Mouse (Mus musculus): Measurements from ENCODE around the gene Kiss1. TPM values are rescaled to one million over a fixed set of nuclear protein-coding genes. Genes with fewer than 3 reads are reported as not detected.

Kiss1 gene
- not detected in 2 replicates for polyA plus RNA-seq (2015; fragmentation: Nextera tagmentation; extraction: Ambion mirVana)

DNA sequence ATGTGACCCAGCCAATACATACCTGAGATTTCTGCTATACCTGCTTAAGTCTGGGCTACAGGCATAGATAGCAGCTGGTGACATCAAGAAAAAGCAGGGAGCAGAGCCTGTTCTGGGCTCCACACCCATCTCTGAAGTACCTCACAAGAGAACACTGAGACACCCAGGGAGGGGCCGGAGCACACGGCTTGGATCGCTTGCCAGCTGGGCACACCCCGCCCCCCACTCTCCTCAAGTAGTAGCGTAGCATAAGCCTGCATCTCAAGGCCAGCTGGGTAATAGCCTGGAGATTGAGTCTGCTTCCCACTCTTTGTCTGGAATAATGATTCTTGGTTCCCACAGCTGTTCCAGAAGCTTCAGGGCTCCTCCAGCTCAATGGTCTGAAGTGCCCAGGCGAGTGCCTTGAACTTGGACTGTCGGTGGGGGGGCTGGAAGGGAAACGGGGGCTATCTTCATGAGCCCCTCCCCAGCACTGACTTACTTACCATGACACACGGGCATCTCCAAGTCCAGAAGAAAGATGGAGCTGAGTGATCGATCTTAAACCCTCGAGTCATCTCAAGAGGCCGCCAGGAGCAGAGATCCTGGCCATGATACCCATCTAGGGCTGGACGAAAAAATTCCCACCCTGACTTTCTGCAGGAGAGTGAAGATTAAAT is at the start of gene Kiss1:
Gene Kiss1, plus strand, starts transcription at position 609 of the 659 bp plus-strand sequence.
- no peaks in the 10 kb centered on the region for H3K9me3 ChIP-seq
- peaks cover 4% of the 10 kb centered on the region; the same call in 1 of the 2 replicates for H3K27me3 ChIP-seq
- H3K27ac ChIP-seq: no peak within 1 kb of the TSS
- H3K4me3 ChIP-seq (replicated peaks): no peak within 1 kb of the TSS
- peaks cover 6% of the 10 kb centered on the region; the same call in 1 of the 2 replicates for H3K4me1 ChIP-seq (replicated peaks)
- H3K4me2 ChIP-seq (replicated peaks): no peak within 1 kb of the TSS
- ATAC-seq: peak; percentile 53
- WGBS: 77% methylated on average over 13 of the region's 13 CpGs
- no peak within 1 kb of the TSS for H3K9ac ChIP-seq (replicated peaks)
- H3K36me3 ChIP-seq: no peaks in the 10 kb centered on the region

GRCm38 (mm10) chr1:133274163-133274562 is 47.5 kb upstream of the Kiss1 start:
- Histone ChIP-seq H3K4me1 (replicated peaks) (peaks cover 32% of the 10 kb centered on the region), H3K36me3 (peaks cover 88% of the 10 kb centered on the region), H3K4me3 (replicated peaks) (no peak overlapping the region), H3K4me2 (replicated peaks) (no peak overlapping the region), H3K9me3 (no peaks in the 10 kb centered on the region), H3K27ac (no peak overlapping the region), H3K9ac (replicated peaks) (no peak overlapping the region), H3K27me3 (no peaks in the 10 kb centered on the region)
- 89% methylated on average over 19 of the region's 19 CpGs for WGBS
- ATAC-seq: no peak

- Histone ChIP-seq H3K9me3 (no peaks in the 10 kb centered on the region), H3K9ac (replicated peaks) (no peak overlapping the region), H3K27me3 (no peaks in the 10 kb centered on the region), H3K27ac (no peak overlapping the region), H3K4me3 (replicated peaks) (no peak overlapping the region), H3K36me3 (peaks cover 86% of the 10 kb centered on the region), H3K4me1 (replicated peaks) (peaks cover 32% of the 10 kb centered on the region), H3K4me2 (replicated peaks) (no peak overlapping the region)
- ATAC-seq: no peak
- 75% methylated on average over 5 of the region's 5 CpGs for WGBS
These were observed 44.7 kb upstream of the Kiss1 start for GRCm38 (mm10) chr1:133276983-133277382.

DNA sequence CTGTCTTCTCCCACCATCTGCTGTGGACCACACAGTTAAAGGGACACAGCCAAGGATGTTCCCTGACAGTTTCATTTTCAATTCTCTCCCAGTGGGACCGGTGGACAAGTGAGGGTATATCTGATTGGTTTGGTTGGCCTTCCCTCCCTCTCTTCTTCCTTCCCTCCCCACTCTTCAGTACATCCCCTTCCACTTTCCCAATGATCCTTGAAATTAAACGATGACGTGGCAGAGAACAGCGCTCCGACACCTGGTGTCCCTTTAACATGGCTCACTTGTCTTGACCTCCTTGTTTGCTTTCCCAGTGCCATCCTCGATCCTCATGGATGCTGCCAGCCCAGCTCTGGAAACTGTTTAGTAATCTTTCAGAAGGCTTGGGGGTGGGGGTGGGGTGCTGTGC is 43.1 kb upstream of the Kiss1 start:
- peak overlapping the region; percentile 70; the same call in 1 of the 2 replicates for H3K27ac ChIP-seq

DNA sequence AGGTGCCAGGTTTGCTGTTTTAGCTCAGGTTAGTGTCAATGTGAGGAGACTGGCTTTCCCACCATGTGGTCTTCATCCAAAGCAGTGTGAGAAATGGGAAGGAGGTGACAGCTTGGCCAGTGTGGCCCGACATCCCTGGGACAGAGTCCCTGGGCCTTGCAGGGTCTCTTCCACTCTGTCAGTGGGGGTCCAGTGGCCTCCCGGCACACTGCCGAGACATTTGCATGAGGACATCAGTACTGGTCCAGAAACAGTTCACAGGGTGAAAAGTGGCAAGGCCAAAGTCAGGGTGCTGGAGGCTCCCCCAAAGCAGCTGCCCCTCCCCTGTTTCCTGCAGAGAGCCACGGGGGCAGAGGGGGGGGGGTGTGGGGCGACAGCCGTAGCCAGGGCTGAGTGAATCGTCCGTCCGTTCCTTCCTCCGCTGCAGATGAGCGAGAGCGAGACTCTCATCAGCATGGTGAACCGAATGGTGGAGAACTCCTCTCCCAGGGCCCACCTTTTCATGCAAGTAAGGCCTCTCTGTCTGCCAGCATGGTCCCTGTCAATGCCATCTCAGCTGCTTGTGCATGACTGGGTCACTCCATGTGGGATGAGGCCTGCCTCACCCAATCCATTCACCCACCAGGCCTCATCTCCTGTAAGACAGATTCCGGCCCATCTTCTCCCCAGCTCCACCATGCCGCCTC is 42.6 kb upstream of the Kiss1 start:
- Histone ChIP-seq H3K9me3 (no peaks in the 10 kb centered on the region), H3K27me3 (no peaks in the 10 kb centered on the region), H3K4me1 (replicated peaks) (peaks cover 32% of the 10 kb centered on the region), H3K27ac (peak overlapping the region; percentile 70), H3K36me3 (peaks cover 81% of the 10 kb centered on the region), H3K4me3 (replicated peaks) (no peak overlapping the region), H3K4me2 (replicated peaks) (no peak overlapping the region), H3K9ac (replicated peaks) (peak overlapping the region; percentile 28; the same call in 1 of the 2 replicates)
- ATAC-seq: peak; percentile 19; the same call in 1 of the 2 replicates
- WGBS: 74% methylated on average over 15 of the region's 15 CpGs

More for the DNA sequence above, 43.1 kb upstream of the Kiss1 start:
- peaks cover 32% of the 10 kb centered on the region for H3K4me1 ChIP-seq (replicated peaks)
- H3K9me3 ChIP-seq: no peaks in the 10 kb centered on the region
- no peak for ATAC-seq
- 68% methylated on average over 6 of the region's 6 CpGs for WGBS
- no peak overlapping the region for H3K4me3 ChIP-seq (replicated peaks)
- peak overlapping the region; percentile 28; the same call in 1 of the 2 replicates for H3K9ac ChIP-seq (replicated peaks)
- H3K4me2 ChIP-seq (replicated peaks): no peak overlapping the region
- H3K27me3 ChIP-seq: no peaks in the 10 kb centered on the region
- H3K36me3 ChIP-seq: peaks cover 82% of the 10 kb centered on the region

GRCm38 (mm10) chr1:133279632-133280093 is 42.0 kb upstream of the Kiss1 start:
- ATAC-seq: peak; percentile 25; the same call in 1 of the 2 replicates
- Histone ChIP-seq H3K27me3 (no peaks in the 10 kb centered on the region), H3K4me2 (replicated peaks) (no peak overlapping the region), H3K9me3 (no peaks in the 10 kb centered on the region), H3K4me1 (replicated peaks) (peaks cover 32% of the 10 kb centered on the region), H3K36me3 (peaks cover 81% of the 10 kb centered on the region), H3K4me3 (replicated peaks) (no peak overlapping the region), H3K9ac (replicated peaks) (no peak overlapping the region), H3K27ac (peak overlapping the region; percentile 70)
- 82% methylated on average over 11 of the region's 11 CpGs for WGBS

- peaks cover 32% of the 10 kb centered on the region for H3K4me1 ChIP-seq (replicated peaks)
- 94% methylated on average over 2 of the region's 2 CpGs for WGBS
- H3K27me3 ChIP-seq: no peaks in the 10 kb centered on the region
- H3K36me3 ChIP-seq: peaks cover 81% of the 10 kb centered on the region
- H3K9me3 ChIP-seq: no peaks in the 10 kb centered on the region
- H3K9ac ChIP-seq (replicated peaks): no peak overlapping the region
- H3K4me3 ChIP-seq (replicated peaks): no peak overlapping the region
- no peak for ATAC-seq
- no peak overlapping the region for H3K4me2 ChIP-seq (replicated peaks)
- no peak overlapping the region for H3K27ac ChIP-seq
These were observed 41.1 kb upstream of the Kiss1 start for GRCm38 (mm10) chr1:133280537-133280936.

- Histone ChIP-seq H3K4me2 (replicated peaks) (no peak overlapping the region), H3K27me3 (no peaks in the 10 kb centered on the region), H3K9ac (replicated peaks) (no peak overlapping the region), H3K27ac (no peak overlapping the region), H3K4me1 (replicated peaks) (no peaks in the 10 kb centered on the region), H3K4me3 (replicated peaks) (no peak overlapping the region), H3K36me3 (peaks cover 91% of the 10 kb centered on the region), H3K9me3 (no peaks in the 10 kb centered on the region)
- no peak for ATAC-seq
- 87% methylated on average over 7 of the region's 7 CpGs for WGBS
These were observed 35.8 kb upstream of the Kiss1 start for GRCm38 (mm10) chr1:133285907-133286306.

DNA sequence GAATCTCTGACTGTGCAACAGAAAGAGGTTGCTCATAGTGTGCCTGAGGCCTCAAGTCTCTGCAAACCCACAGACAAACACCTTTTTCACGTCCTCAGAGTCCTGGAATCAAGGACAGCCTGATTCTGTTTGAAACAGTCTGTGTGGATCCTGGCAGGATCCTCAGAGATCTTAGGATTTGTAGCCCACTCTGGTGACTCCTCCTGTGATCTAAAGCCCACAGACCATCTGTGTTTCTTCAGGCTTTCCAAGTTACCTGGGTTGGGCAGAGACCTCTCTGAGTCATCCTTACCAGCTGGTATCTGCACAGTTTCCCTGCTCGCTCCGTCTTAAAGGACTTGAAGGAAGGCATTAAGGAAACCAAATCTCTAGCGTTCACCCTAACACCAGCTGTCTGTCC is 34.6 kb upstream of the Kiss1 start:
- no peak overlapping the region for H3K4me3 ChIP-seq (replicated peaks)
- ATAC-seq: no peak
- peaks cover 86% of the 10 kb centered on the region for H3K36me3 ChIP-seq
- no peaks in the 10 kb centered on the region for H3K4me1 ChIP-seq (replicated peaks)
- no peak overlapping the region for H3K4me2 ChIP-seq (replicated peaks)
- H3K9ac ChIP-seq (replicated peaks): no peak overlapping the region
- H3K27ac ChIP-seq: no peak overlapping the region
- H3K9me3 ChIP-seq: no peaks in the 10 kb centered on the region
- WGBS: 93% methylated on average over 4 of the region's 4 CpGs
- no peaks in the 10 kb centered on the region for H3K27me3 ChIP-seq

DNA sequence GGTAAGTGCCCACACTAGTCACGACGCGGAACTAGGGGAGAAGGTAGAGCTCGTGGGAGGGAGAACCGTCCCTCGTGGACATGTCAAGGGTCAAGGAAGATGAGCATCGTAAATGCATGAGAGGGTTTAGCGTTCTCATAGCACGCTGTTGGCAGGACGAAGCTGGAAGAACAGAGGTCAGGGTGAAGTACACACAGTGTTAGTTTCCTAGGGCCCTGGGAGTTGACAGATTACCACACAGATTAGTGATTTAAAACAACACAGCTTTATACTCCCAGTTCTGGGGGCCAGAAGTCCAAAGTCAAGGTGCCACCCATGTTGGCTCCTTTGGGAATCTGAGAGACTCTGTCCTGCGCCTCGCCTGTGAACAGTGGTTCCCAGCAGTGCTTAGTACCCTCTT is 33.8 kb upstream of the Kiss1 start:
- Histone ChIP-seq H3K4me3 (replicated peaks) (no peak overlapping the region), H3K4me2 (replicated peaks) (no peak overlapping the region), H3K27me3 (no peaks in the 10 kb centered on the region), H3K27ac (no peak overlapping the region), H3K4me1 (replicated peaks) (no peaks in the 10 kb centered on the region), H3K36me3 (peaks cover 86% of the 10 kb centered on the region), H3K9ac (replicated peaks) (no peak overlapping the region), H3K9me3 (no peaks in the 10 kb centered on the region)
- ATAC-seq: no peak
- 96% methylated on average over 12 of the region's 12 CpGs for WGBS

DNA sequence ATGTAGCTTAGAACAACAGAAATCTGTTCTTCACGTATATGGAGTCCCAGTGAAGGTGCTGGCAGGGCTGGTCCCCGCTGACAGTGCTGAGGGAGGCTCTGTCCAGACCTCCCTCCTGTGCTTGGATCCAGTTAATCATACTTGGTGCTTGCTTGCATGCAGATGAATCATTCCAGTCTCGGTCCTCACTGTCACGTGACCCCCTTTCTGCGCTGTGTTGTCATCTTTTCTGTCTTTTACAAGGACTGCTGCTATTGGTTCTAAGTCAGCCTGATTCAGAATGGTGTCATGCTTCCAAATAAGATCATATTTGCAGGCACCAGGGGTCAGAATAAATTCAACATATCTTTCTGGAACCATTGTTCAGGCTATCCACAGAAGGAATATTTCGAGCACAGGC is 29.8 kb upstream of the Kiss1 start:
- no peaks in the 10 kb centered on the region for H3K27me3 ChIP-seq
- H3K9me3 ChIP-seq: no peaks in the 10 kb centered on the region
- peaks cover 13% of the 10 kb centered on the region for H3K4me1 ChIP-seq (replicated peaks)
- WGBS: 94% methylated on average over 6 of the region's 6 CpGs
- H3K9ac ChIP-seq (replicated peaks): no peak overlapping the region
- no peak overlapping the region for H3K4me2 ChIP-seq (replicated peaks)
- H3K27ac ChIP-seq: no peak overlapping the region
- ATAC-seq: no peak
- H3K36me3 ChIP-seq: peaks cover 84% of the 10 kb centered on the region
- no peak overlapping the region for H3K4me3 ChIP-seq (replicated peaks)

DNA sequence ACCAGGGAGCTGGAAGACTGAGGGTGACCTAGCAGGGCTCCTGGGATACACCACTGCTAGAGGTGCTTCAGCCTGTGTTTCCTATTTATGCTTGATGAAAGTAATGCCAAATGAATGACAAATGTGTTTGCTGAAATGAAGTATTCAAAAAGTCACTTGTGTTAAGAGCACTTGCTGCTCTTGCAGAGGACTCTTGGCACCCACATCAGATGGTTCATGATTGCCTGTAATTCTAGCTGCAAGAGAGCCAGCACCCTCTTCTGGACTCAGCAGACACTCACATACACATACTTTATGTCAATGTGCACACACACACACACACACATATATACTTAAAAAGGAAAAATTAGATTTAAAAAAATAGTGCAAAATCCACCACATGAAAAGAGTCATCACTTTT is 29.1 kb upstream of the Kiss1 start:
- no peak for ATAC-seq
- peaks cover 13% of the 10 kb centered on the region for H3K4me1 ChIP-seq (replicated peaks)
- H3K27me3 ChIP-seq: no peaks in the 10 kb centered on the region
- no peak overlapping the region for H3K4me3 ChIP-seq (replicated peaks)
- no peak overlapping the region for H3K9ac ChIP-seq (replicated peaks)
- H3K27ac ChIP-seq: no peak overlapping the region
- no peak overlapping the region for H3K4me2 ChIP-seq (replicated peaks)
- no peaks in the 10 kb centered on the region for H3K9me3 ChIP-seq
- peaks cover 84% of the 10 kb centered on the region for H3K36me3 ChIP-seq
